13 mouse cellular contexts compared by ENCODE assay signal in genomic region chr9:98976520-98976919, GRCm38 (mm10). TPM values are rescaled to one million over a fixed set of nuclear protein-coding genes. Genes with fewer than 3 reads are reported as not detected.
DNase-seq lines count a peak whose midpoint lies in the region; ATAC-seq and TF ChIP-seq lines count a peak whose summit lies in the region.
"Had no signal": no experiment of that assay in that cellular context is flagged by ENCODE, and none has a peak within 500 bp of the region (broad histone marks: within the 10 kb centered on the region; RNA-seq: fewer than 3 reads in every experiment).

No protein-coding gene starts in this region.

- H3K27ac ChIP-seq in left cerebral cortex, adult 2 months = no peak overlapping the region
- H3K27ac ChIP-seq in forebrain, embryonic 11.5 days (ENCODE audit: low read depth, low read length) = no peak overlapping the region
- H3K27ac ChIP-seq: embryonic facial prominence, embryonic 12.5 days had no signal

- H3K27me3 ChIP-seq in forebrain, embryonic 11.5 days (ENCODE audit: control insufficient read depth, insufficient read depth, low read length) = peaks cover 39% of the 10 kb centered on the region

- no peak overlapping the region for H3K4me2 ChIP-seq in forebrain, embryonic 11.5 days (ENCODE audit: low read depth, low read length, severe bottlenecking)
- H3K4me2 ChIP-seq: embryonic facial prominence, embryonic 12.5 days had no signal

- ATAC-seq in CD4-positive, CD25-positive, alpha-beta regulatory T cell, adult 4 months = no peak
- ATAC-seq in monocyte, adult 5-6 weeks (replicated peaks; ENCODE audit: insufficient number of reproducible peaks, low FRiP score, low TSS enrichment, poor library complexity, severe bottlenecking) = 0 out of 2 replicates have a peak, but pooled peaks have one; percentile 30
- ATAC-seq in forebrain, embryonic 11.5 days (replicated peaks; ENCODE audit: low FRiP score) = no peak

- H3K9ac ChIP-seq in forebrain, embryonic 11.5 days (ENCODE audit: low read length) = no peak overlapping the region
- H3K9ac ChIP-seq: embryonic facial prominence, embryonic 12.5 days had no signal

- DNase-seq in CD4-positive, CD25-positive, alpha-beta regulatory T cell, adult 2 months (ENCODE audit: low read depth, low spot score) = peak; percentile 41
- DNase-seq in left cerebral cortex, adult 2 months (ENCODE audit: extremely low spot score in 1 of 2, low spot score in 2 of 2) = no peak
- no peak for DNase-seq in left cerebral cortex, postnatal 36 days (ENCODE audit: low spot score in 2 of 2)
- peak; percentile 62 for DNase-seq in R1 (ENCODE audit: low read depth, low spot score)
- DNase-seq in forebrain, embryonic 11.5 days (ENCODE audit: low spot score) = no peak
- DNase-seq in gastrocnemius, adult 18-20 months (ENCODE audit: low spot score) = no peak
- DNase-seq: right cerebral cortex, postnatal 25 days had no signal

- H3K4me1 ChIP-seq in forebrain, embryonic 11.5 days (replicated peaks; ENCODE audit: control insufficient read depth, insufficient read depth, low read length) = peaks cover 5% of the 10 kb centered on the region; the same call in 1 of the 2 replicates

- no peaks in the 10 kb centered on the region for H3K36me3 ChIP-seq in forebrain, embryonic 11.5 days (ENCODE audit: control insufficient read depth, insufficient read depth, low read length)
- H3K36me3 ChIP-seq: embryonic facial prominence, embryonic 12.5 days had no signal

- 46% methylated on average over 5 of the region's 5 CpGs for WGBS in forebrain, embryonic 11.5 days

- TF ChIP-seq CTCF in left cerebral cortex, adult 2 months (IDR thresholded peaks at IDR 0.05) = peak; percentile 35

- no peak overlapping the region for H3K4me3 ChIP-seq in left cerebral cortex, adult 2 months
- H3K4me3 ChIP-seq in forebrain, embryonic 11.5 days (ENCODE audit: low read depth, low read length) = no peak overlapping the region
- H3K4me3 ChIP-seq: embryonic facial prominence, embryonic 12.5 days had no signal

- intact Hi-C loops in left cerebral cortex, adult 2 months (cut with DNase I) = loop anchor here (2.0 kb wide), 1 partner anchor 14 kb away; no protein-coding TSS in a partner anchor
- intact Hi-C loops in left cerebral cortex, postnatal 36 days (cut with DNase I) = no loop called here

- no peaks in the 10 kb centered on the region for H3K9me3 ChIP-seq in forebrain, embryonic 11.5 days (ENCODE audit: control insufficient read depth, low read length)
- H3K9me3 ChIP-seq: embryonic facial prominence, embryonic 12.5 days had no signal

RNA-seq across cellular contexts. Expression of gene Faim, which starts 9.7 kb away (rescaled TPM):
- 10 to 100 TPM; 48.3 to 57.8 TPM for polyA plus RNA-seq in CD4-positive, CD25-positive, alpha-beta regulatory T cell, adult 4 months (2017; shearing (Covaris generic))
- 10 to 100 TPM; 34.1 to 35.8 TPM for total RNA-seq in left cerebral cortex, adult 2 months (2021)
- total RNA-seq in left cerebral cortex, postnatal 36 days (2021) = 10 to 100 TPM; 32.3 to 34.1 TPM
- total RNA-seq in monocyte, adult 5-6 weeks (2017) = 131 to 158 TPM (median 133 TPM) in 3 replicates
- polyA plus RNA-seq in forebrain, embryonic 11.5 days (2014; fragmentation: Nextera tagmentation; extraction: Ambion mirVana) = 74.7 and 78.4 TPM in 2 replicates
- total RNA-seq in gastrocnemius, adult 18-20 months (2021) = 1 to 10 TPM; 1.3 to 2.0 TPM

RNA-seq across cellular contexts. Expression of gene Foxl2, which starts 21.4 kb away (rescaled TPM):
- polyA plus RNA-seq in CD4-positive, CD25-positive, alpha-beta regulatory T cell, adult 4 months (2017; shearing (Covaris generic)) = not detected
- total RNA-seq in left cerebral cortex, adult 2 months (2021) = under 1 TPM; 0.91 to 0.95 TPM
- total RNA-seq in left cerebral cortex, postnatal 36 days (2021) = under 1 TPM; 0.91 to 0.99 TPM
- not detected in 3 replicates for total RNA-seq in monocyte, adult 5-6 weeks (2017)
- polyA plus RNA-seq in forebrain, embryonic 11.5 days (2014; fragmentation: Nextera tagmentation; extraction: Ambion mirVana) = 1.7 and 3.1 TPM in 2 replicates
- under 1 TPM in 1 of 2 experiments, not detected in 1; 0.09 TPM for total RNA-seq in gastrocnemius, adult 18-20 months (2021)
- polyA plus RNA-seq: intestine, embryonic 14.5 days; limb, embryonic 11.5 days had no signal

RNA-seq across cellular contexts. Expression of gene Gm1123, which starts 59.0 kb away (rescaled TPM):
- under 1 TPM; 0.81 to 0.97 TPM for polyA plus RNA-seq in CD4-positive, CD25-positive, alpha-beta regulatory T cell, adult 4 months (2017; shearing (Covaris generic))
- not detected for total RNA-seq in left cerebral cortex, adult 2 months (2021)
- total RNA-seq in left cerebral cortex, postnatal 36 days (2021) = not detected
- total RNA-seq in monocyte, adult 5-6 weeks (2017) = not detected in 3 replicates
- not detected in 2 replicates for polyA plus RNA-seq in forebrain, embryonic 11.5 days (2014; fragmentation: Nextera tagmentation; extraction: Ambion mirVana)
- total RNA-seq in gastrocnemius, adult 18-20 months (2021) = not detected
- polyA plus RNA-seq: embryonic facial prominence, embryonic 12.5 days; limb, embryonic 11.5 days; neural tube, embryonic 14.5 days had no signal

Comparison
In these comparisons a context has a peak if more than half of its experiments do, and no peak if none do; other contexts are left out.
1. DNase-seq: peak in CD4-positive, CD25-positive, alpha-beta regulatory T cell, adult 2 months (single experiment) and R1 (single experiment); none in left cerebral cortex, adult 2 months (0 of 2), left cerebral cortex, postnatal 36 days (0 of 2), forebrain, embryonic 11.5 days (single experiment) and gastrocnemius, adult 18-20 months (single experiment).
2. RNA of gene Faim, which starts 9.7 kb away (total RNA-seq): 131 to 158 TPM in monocyte, adult 5-6 weeks, 34.1 to 35.8 TPM in left cerebral cortex, adult 2 months and 32.3 to 34.1 TPM in left cerebral cortex, postnatal 36 days; 1.3 to 2.0 TPM in gastrocnemius, adult 18-20 months; every median in the first group is over 10 times any median in the second.